Mouse (Mus musculus) cerebellum, postnatal 14 days (tissue): ENCODE results near the gene Omg.

Experiments used
- DNase-seq, 2 experiments: peaks; one replicate each; pipeline ENCODE4 v3.0.0; 2021; ENCODE audit warnings: mixed read lengths in 2 of 2

Omg gene

DNA sequence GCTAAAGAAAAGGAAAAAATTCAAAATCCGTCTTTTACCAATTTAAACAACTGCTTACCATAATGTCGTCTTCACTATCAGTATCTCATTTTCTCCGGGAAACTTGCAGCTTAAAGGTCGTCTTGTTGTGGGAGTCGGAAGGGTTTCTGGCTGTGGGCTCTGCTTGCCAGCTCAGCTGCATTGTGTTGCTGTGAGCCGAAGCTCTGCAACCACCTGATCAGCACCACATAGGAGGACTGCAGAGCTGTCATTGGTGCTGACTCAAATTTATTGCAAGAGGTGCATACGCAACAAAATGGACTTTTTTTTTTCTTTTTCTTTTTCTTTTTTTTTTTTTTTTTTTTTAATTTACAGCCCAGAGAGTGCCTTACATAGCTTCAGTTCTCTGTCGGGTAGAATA is at the start of gene Omg:
Gene Omg, minus strand, starts transcription at position 240 of the 400 bp plus-strand sequence.
- peak; percentile 14 to 18 for DNase-seq

- no peak for DNase-seq
These were observed 48.7 kb upstream of the Omg start for GRCm38 (mm10) chr11:79552622-79553021.

DNA sequence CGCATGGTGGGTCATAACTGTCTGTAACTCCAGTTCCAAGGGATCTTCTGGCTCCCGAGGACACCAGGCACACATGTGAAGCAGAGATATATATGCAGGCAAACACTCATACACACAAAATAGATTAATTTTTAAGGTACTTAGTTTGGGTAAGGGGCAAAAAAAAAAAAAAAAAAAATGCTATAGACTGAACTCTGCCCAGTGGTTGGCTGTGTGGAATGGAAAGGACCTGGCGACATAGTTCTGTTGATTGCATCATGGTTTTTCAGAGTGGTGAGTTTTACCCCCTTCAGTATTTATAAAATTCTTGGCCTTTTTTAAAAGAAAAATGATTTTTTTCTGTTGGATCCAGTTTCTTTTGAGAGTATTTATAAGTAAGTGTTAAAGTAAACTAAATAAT is 32.4 kb upstream of the Omg start:
- no peak for DNase-seq

DNA sequence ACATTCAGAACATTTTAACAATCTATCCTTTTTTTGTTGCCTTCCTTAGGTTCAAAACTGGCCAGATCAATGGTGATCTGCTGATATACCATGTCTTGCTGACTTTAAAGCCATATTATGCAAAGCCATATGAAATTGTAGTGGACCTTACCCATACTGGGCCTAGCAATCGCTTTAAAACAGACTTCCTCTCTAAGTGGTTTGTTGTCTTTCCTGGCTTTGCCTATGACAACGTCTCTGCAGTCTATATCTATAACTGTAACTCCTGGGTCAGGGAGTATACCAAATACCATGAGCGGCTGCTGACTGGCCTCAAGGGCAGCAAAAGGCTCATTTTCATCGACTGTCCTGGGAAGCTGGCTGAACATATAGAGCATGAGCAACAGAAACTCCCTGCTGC is 31.7 kb upstream of the Omg start:
- DNase-seq, result no peak

GRCm38 (mm10) chr11:79533950-79534690 is 30.2 kb upstream of the Omg start:
- peak; percentile 55 to 71 for DNase-seq

GRCm38 (mm10) chr11:79533311-79533710 is 29.4 kb upstream of the Omg start:
- peak in 1 of 2 experiments; percentile 12 for DNase-seq

DNA sequence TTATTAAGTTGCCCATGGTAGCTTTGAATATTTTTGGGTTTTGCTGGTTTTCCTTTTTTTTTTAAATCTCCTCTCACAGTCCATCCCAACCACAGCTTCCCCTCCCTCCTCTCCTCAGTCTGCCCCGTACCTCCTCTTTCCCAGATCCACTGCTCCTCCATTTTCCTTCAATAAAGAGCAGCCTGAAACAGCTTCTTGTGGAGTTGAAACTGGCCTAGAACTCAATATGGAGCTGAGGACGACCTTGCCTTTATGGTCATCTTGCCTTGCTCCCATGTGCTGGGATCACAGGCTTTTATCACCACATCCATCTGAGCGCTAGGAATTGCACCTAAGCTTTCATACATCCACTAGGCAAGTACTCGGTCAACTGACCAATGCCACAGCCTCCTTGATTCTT is 27.6 kb upstream of the Omg start:
- DNase-seq, result no peak

- DNase-seq, result no peak
These were observed 26.9 kb upstream of the Omg start for GRCm38 (mm10) chr11:79530774-79531173.

- no peak for DNase-seq
These were observed 26.5 kb upstream of the Omg start, which contains the start of the genes Evi2 and Evi2a for GRCm38 (mm10) chr11:79530333-79530761. TSS of gene Evi2 (minus strand) at chr11:79530589. TSS of gene Evi2a (minus strand) at chr11:79530609.

- no peak for DNase-seq
These were observed 25.9 kb upstream of the Omg start for GRCm38 (mm10) chr11:79529736-79530135.

DNA sequence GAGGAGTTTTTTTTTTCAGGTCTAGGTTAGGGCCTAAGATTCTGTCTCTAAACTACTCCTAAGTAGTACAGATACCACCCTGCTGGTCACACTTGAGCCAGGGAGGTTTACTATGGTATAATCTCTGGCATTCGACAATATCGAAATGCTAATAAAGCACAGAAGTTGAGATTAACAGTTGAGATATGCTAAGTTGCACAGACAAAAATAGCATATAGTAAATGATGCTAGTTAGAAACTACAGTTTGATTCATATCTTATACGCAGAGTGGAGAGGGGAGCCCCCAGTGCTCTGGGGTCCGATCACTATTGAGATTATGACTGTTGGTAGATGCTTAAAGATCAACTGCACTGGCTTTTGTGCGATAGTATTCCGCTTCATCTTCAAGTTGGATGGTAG is 25.3 kb upstream of the Omg start:
- no peak for DNase-seq

GRCm38 (mm10) chr11:79528601-79529000 is 24.7 kb upstream of the Omg start:
- DNase-seq, result no peak

DNA sequence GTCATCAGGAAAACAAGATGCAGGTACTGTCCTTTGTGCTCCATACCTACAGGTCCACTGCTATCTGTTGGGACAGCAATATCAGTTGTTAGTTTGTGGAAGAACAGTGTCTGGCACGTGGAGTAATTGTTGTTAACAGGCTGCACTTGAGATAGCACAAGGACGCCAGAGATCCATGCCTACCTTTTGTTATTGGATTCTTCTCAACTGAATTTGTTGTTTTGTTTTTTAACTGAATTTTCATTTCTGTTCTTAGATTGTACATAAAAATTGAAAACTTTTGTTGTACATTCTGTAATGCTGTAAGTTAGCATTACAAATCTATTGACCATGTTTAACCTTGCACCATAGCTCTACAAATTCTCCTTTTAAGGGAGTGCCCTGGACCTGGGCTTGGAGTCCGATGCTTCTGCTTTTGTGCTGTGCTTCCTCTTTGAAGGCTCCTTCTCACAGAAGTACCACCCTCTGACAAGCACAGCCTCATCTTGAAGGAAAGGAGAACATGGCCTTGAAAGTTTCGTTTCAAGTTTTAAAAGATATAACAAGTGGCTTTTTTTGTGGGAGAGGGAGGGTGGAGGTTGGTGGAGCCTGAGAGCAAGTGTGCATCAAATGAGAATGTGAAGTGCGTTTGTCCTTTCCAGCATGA is 24.0 kb upstream of the Omg start:
- DNase-seq, result no peak

DNA sequence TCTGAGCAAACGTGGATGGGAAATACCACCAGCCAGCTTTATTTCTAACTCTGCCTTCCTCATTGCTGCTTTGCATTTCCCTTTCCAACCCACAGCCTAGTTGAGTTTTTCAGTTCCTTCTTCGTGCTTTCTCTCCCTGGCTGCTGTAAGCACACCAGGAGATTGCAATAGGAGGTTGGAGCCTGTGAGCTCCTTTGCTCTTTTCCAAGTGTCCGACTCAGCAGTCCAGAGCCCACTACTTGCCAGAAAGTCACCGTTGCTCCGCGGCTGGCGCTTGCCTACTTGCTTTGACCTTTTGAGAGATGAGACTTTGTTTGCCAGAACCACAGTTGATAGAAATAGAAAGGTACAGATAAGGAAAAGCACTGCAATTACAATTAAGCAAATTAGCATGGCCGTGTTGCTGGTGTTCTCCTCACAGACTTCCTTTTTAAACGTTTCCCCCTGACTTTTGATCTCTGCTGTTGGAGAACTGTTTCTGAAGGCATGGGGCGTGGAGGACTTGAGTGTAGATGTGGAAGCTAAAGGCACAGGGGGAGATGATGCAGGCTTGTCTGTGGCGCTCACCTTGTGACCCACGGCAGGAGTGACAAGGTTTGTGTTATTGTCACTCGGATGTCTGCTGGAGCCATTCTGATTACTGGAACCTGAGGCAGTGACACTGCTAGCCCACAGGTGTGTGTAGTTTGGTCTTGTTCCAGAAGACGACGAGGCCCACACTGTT is 23.3 kb upstream of the Omg start:
- no peak for DNase-seq

DNA sequence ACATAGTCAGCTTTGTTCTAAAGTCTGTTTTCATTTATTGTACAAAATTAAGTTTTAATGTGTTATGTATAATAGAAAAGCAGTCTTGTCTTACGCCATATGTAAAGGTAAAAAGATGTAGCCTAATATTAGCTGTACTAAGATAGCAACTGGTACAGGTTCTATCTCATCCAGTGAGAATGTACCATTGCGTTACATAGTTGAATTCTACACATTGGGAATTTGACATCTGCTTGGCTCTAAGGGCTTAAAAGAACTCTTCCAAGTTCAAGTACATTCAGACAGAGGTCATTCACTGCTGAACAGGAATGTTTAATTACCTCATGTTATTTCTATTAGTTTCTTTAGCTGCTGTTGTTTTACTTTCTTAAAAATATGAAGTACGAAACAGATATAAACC is 22.7 kb upstream of the Omg start:
- no peak for DNase-seq

GRCm38 (mm10) chr11:79524310-79524575 is 20.4 kb upstream of the Omg start:
- no peak for DNase-seq

DNA sequence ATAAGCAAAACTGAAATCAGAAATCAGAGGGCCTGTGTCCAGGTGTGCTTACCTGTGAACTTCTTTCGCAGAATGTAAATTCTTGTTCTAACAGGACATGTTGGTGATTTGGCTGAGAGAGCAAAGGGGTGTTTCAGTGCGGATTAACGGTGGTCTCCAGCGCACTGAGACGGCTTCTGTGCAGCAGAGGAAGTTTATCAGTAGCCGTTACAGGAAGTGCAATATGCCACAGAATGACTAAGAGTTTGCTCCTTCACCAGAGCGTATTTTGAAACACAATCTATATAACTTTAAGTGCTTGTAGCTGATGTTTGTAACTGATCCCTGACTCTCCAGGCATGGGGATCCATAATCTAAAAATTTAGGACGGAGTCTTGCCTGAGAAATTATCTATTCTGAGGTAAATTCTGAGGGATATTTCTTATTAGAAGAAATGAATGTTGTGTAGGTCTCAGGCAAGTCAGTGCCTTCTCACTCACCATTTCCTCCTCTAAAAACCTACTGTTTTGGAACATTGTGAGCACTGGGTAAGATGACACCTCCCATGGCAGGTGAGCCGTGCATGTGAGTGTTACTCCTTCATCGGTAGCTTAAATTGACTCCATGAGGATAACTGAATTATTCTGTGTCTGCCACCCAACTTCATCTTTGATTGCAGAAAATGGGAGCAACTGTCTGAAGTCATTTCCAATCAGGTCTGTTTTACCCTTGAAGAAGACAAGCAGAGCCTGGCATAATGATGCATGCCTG is 19.9 kb upstream of the Omg start, which contains the start of gene Evi2b:
Gene Evi2b, minus strand, starts transcription at position 203 of the 750 bp plus-strand sequence.
- DNase-seq, result no peak

DNA sequence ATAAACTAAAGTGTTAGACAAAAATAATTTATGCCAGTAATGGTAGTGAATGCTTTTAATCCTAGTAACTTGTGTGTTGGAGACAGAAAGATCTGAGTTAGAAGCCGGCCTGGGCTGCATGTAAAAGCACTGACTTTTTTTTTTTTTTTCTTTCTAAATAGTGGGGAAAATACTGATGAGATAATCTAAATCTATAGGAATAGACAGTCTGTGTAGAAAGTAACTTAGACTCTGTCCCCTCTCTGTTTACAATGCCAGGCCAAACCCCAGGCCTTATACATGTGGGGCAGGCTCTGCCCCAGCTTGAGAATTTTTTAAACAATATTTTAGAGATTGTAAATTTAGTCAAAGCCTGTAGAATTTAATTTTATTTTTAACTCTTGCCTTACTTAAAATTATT is 19.1 kb upstream of the Omg start:
- DNase-seq, result no peak

DNA sequence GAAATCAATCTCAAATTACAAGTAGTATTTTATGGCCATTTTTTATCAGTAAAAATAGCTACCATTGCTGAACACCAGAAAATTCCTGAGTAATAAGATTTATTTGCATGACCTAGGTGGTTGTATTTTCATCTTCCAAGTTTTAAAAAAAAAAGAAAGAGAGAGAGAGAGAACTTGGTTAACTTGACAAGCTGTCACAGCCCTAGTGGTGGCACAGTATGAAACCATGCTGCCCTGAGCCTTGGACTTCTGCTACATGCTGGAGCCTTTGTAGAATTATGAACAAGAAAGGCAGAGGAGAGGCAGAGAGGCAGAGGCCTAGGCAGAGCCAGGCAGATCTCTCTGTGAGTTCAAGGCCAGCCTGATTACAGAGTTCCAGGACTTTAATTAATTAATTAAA is 18.0 kb upstream of the Omg start:
- no peak for DNase-seq

GRCm38 (mm10) chr11:79520772-79521171 is 16.9 kb upstream of the Omg start:
- no peak for DNase-seq

- DNase-seq, result no peak
These were observed 16.0 kb upstream of the Omg start for GRCm38 (mm10) chr11:79519878-79520291.

DNA sequence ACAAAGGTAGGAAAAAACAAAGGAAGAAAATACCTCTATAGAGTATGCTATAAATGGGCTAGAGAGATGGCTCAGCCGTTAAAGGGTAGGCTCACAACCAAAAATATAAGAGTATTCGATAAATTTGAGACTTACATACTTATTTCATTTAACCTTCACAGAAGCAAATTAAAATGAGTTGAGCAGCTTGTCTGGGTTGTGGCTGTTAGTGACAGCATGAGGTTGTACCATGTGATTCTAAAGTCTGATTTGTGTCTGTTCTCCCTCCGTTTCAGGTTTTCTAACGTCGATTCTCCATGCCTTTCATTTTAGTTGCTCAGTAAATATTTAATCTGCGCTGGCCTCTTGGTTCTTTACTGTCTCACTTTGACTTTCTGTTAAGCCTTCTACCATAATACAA is 15.4 kb upstream of the Omg start:
- no peak for DNase-seq

- DNase-seq, result no peak
These were observed 11.9 kb upstream of the Omg start for GRCm38 (mm10) chr11:79515798-79516197.
